Mouse (Mus musculus) brown adipose tissue, adult 24 weeks (tissue): ENCODE results near the gene Tmem87b. TPM values are rescaled to one million over a fixed set of nuclear protein-coding genes. Genes with fewer than 3 reads are reported as not detected.

ENCODE experiments used
- H3K27ac ChIP-seq: fragments of 200-500 bp; replicated peaks from 2 replicates; pipeline ENCODE4 v1.5.1; 2012; ENCODE audit warnings: low read depth, mild to moderate bottlenecking, low read length
- H3K4me1 ChIP-seq: fragments of 200-500 bp; 2 replicates; pipeline ENCODE4 v1.6.1; 2012; ENCODE audit warnings: low read length, mixed read lengths; ENCODE audit not compliant: control insufficient read depth, insufficient read depth, insufficient read length
- H3K4me3 ChIP-seq: fragments of 200-500 bp; 2 replicates; pipeline ENCODE4 v1.5.1; 2012; ENCODE audit warnings: low read depth, mild to moderate bottlenecking, low read length, moderate library complexity; ENCODE audit not compliant: insufficient read depth
- polyA plus RNA-seq: library from polyadenylated mRNA; stranded (reverse); fragments of >200 nt; gene quantifications from 2 replicates; pipeline ENCODE4 v1.2.4, GENCODE M21; 2012; ENCODE audit not compliant: missing spikeins, insufficient read depth, insufficient read length

Tmem87b gene
- polyA plus RNA-seq, 1 experiment = 12.9 TPM

DNA sequence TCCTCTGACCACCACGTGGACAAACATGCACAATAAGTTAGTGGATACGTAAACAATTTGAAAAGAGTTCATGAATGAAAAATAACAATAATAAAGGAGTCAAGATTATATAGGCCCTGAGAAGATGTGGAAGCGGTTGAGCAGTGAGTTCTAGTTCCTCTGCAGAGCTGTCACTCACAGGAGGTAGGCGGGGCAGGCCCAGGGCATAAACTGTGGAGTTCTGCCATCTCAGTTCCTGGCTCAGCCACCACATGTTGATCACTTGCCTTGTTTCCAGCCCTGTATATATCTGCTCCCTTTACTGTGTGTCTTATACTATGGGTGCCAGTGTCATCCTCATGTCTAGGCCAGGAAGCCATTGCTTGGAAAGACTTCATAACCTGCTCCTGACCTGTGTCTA is 14.5 kb upstream of the Tmem87b start:
- no peak overlapping the region for H3K4me3 ChIP-seq
- H3K27ac ChIP-seq = no peak overlapping the region
- H3K4me1 ChIP-seq = no peaks in the 10 kb centered on the region; the same call in 1 of the 2 replicates

DNA sequence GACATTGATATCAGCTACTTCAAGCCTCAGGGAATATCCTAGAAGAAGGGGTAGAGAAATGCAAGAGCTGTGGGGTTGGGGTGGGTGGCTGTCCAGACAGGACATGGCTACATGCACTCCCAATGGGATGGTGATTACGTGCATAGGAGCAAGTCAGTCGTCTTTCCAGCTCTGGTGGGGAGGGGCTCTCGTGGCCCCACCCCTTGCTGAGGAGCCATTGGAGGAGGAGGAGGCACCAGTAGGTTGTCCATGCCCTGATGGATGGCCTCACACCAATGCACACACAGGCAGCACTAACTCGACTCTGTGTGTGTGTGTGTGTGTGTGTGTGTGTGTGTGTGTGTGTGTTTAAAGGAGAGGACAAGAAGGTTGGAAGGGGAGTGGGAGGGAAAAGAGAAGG is 12.6 kb upstream of the Tmem87b start:
- Histone ChIP-seq H3K4me3 (no peak overlapping the region), H3K27ac (no peak overlapping the region; the same call in 1 of the 2 replicates), H3K4me1 (no peaks in the 10 kb centered on the region; the same call in 1 of the 2 replicates)

DNA sequence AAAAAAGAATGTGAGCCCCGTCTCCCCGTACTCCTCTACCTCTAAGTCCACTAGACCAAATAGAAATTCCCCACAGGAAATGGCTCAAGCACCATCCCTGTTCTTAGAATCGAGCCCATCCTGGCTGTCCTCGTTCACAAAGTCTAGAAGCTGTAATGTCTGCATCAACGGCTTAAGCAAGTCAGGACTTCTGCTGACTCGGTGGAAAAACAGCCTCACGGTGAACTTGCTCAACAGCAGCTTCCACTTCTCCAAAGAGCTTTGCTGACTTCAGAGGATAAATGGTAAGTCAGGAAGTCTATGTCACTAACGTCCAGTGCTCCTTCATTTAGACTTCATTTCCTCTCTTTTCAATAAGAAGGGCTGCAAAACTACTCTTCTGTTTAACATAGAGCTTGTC is 11.4 kb upstream of the Tmem87b start:
- Histone ChIP-seq H3K27ac (no peak overlapping the region), H3K4me1 (no peaks in the 10 kb centered on the region; the same call in 1 of the 2 replicates), H3K4me3 (no peak overlapping the region)

DNA sequence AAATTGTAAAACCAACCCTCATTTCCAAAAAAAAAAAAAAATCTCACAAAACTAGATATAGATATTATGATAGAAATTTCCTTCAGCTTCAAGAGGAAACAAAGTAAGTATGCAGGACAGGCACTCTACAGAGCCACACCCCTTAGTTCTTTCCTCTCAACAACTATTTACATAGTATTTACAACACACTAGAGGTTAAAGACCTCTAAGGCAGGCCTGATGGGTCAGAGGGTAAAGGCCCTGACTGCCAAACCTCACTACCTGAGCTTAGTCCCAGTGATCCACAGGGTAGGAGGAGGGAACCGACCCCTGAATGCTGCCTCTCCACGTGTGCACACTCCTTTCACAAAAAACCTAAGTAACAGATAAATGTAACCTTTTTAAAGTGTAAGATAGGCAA is 5.2 kb upstream of the Tmem87b start:
- Histone ChIP-seq H3K27ac (no peak overlapping the region), H3K4me3 (no peak overlapping the region), H3K4me1 (no peaks in the 10 kb centered on the region)

DNA sequence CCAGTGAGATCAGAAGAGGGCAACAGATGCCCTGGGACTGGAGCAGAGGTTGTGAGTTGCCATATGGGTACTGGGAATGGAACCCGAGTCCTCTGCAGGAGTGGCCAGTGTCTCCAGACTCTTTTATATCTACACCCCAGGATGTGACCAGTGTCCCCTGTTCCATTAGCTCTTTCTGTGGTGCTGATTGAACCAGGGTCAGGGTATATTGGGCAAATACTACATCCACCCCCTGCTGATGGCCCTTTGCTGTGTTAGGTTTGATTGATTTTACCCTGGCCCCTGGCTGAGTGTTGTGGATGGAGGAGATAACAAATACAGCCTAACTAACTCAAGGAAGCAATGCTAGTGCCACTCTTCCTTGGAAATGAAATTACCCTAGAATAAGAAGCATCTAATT is 1.6 kb upstream of the Tmem87b start:
- Histone ChIP-seq H3K4me3 (no peak overlapping the region), H3K4me1 (peaks cover 5% of the 10 kb centered on the region)

DNA sequence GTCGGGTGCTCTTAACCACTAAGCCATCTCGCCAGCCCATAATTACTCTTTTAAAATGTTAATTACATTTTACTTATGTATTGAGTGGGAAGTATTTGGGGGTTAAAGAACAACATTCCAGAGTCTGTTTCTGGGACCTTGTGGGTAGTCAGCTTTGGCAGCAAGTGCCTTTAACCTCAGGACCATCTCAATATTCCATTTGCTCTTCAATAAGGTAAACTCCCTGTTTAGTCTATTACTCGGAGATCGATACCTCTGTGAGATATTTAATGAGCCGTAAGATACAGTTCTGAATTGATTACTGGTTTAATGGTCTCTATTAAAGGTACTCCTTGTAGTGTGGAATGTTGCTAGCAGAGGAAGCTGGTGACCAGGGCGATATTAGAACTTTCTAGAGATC is 1.0 kb upstream of the Tmem87b start:
- no peak overlapping the region for H3K4me3 ChIP-seq
- H3K4me1 ChIP-seq = peaks cover 6% of the 10 kb centered on the region
- no peak overlapping the region for H3K27ac ChIP-seq

More for the DNA sequence above, 1.6 kb upstream of the Tmem87b start:
- no peak overlapping the region for H3K27ac ChIP-seq

DNA sequence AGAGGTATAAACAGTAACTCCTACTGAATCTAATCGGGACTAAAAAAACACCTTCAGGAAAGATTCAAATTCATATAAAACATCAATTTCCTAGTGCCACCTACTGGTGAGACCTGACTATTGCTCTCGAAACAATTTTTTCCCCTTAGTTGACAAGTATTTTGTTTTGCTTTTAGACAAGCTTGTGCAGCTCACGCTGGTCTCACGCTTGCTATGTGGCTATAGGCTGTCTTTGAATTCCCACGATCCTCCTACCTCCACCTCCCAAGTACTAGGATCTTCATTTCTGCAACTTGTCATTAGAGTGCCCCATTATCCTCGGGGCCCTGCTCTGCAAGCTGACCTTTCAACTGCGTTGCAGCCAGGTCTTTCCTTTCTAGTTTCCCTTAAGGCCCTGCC is 532 bp upstream of the Tmem87b start:
- peaks cover 6% of the 10 kb centered on the region for H3K4me1 ChIP-seq
- H3K4me3 ChIP-seq = peak overlapping the region; percentile 60
- peak overlapping the region; percentile 61 for H3K27ac ChIP-seq

DNA sequence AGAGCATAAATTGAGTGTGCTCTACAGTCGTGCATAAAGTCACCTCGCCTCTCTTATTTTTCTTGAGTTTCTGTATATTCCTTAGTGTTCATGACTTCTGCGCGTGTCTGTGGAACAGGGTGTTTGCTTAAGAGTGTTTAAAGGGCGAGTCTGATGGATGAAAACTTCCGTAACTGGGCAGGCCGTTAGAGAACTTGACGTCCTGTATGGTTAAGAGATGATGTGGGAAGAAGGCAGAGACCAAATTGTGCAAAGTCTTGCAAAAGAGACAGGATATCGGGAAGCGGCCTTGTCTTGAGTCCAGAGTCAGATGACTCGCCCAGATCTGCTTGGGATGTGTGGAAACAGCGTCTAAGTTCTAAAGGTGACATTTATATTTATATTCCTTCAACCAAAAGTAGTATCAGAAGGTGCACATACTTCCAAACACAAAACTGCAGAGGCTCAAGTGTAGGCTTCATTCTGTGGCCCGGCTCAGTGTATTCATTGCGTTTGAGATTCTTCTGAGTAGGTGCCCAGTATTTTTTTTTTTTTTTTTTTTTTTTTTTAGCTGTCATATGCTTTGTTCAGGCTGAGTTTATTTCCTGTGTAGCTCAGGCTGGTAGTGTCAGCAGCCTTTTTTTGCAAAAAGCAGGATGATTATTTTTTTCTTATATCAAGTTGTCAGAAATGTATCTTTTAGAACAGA is 1.2 kb downstream of the Tmem87b start:
- peak overlapping the region; percentile 89 for H3K27ac ChIP-seq
- peaks cover 6% of the 10 kb centered on the region for H3K4me1 ChIP-seq
- peak overlapping the region; percentile 88 for H3K4me3 ChIP-seq

DNA sequence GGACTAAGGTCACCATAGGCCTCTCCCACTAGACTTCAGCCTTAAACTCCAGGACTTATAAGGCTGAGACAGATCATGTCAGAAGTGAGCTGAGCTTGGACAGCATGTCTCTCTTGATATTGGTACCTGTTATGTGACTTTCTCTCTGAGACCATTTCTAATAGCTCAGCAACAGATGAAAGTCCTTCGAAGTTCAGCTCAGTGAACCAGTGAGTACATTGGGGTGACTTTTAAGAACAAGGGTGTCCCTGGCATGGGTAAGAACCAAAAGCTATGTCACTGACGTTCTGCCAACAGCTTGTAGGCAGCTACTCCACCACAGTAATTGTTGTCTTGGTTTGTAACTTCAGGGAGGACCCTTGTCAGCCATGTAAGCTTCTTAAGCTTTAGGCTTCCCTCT is 2.7 kb downstream of the Tmem87b start:
- H3K4me1 ChIP-seq = peaks cover 6% of the 10 kb centered on the region
- no peak overlapping the region for H3K4me3 ChIP-seq
- H3K27ac ChIP-seq = no peak overlapping the region

DNA sequence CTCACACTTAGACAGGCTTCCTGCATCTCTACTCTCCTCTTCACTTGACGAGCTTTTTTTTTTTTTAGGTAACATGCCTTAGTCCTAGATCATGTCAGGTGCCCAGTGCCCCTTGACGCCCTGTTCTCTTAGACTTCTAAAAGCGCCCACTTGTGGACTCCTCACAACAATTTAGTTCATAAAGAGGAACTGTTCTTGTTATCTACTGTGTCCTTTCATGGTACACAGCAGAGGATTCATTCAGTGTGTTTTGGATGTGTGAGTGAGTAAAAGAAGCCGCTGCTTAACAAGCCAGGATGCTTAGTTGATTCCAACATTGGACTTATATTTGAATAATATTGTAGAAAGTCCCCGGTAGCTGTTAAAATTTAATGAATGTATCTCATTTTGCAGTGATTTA is 6.0 kb downstream of the Tmem87b start:
- Histone ChIP-seq H3K4me1 (peaks cover 6% of the 10 kb centered on the region), H3K4me3 (no peak overlapping the region), H3K27ac (no peak overlapping the region)

DNA sequence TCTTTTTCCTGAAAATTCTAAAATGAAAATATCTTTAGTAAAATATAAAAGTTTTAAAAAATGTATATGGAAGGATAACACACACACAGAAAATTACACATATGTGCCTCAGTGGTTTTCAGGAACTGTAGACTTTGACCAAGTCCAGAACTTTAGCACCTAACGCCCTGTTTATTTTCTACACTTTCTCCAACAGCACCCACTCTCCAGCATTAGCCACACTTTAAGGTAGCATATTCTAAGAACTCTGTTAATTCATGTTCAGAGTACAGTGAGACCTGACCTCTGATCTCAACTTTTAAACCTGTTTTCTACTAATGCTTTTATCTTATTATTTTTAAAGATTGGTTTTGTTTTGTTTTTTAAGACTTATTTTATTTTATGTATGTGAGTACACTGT is 9.9 kb downstream of the Tmem87b start:
- Histone ChIP-seq H3K27ac (no peak overlapping the region), H3K4me1 (no peaks in the 10 kb centered on the region), H3K4me3 (no peak overlapping the region)

DNA sequence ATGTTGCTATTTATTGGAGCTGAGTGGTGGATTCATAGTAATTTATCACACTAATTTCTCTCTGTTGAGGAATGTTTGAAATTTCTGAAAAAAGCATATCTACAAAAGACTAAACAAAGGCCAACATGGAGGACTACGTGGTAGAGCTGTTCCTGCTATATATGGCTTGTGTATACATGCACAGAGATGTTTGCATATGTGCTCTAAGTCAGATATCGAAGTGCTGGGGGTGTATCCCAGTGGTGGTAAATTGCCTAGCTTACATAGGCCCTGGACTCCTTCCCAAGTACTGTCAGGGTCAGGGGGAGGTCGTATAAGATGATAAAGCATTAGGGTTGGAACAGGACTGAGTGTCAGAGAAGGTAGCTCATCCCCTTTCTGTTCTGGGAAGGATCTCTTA is 14.7 kb downstream of the Tmem87b start:
- Histone ChIP-seq H3K4me1 (no peaks in the 10 kb centered on the region), H3K4me3 (no peak overlapping the region), H3K27ac (peak overlapping the region; percentile 36; the same call in 1 of the 2 replicates)

DNA sequence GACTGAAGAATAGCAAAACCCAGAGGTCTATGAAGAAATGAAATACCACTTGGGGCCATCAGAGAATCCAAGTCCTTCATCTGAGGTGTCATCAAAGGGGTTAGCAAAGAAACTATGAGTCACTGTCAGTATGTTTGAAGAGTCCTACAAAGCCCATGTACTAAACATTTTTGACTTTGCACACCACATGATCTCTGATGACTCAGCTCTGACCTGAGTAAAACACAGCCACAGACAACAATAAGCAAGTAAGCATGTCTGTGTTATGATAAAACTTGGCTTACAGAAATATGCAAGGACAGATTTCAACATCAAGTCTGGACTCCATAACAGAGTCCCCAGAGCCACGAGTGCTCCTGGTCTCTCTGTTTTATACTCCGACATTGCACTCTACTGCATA is 15.1 kb downstream of the Tmem87b start:
- Histone ChIP-seq H3K27ac (peak overlapping the region; percentile 36; the same call in 1 of the 2 replicates), H3K4me1 (no peaks in the 10 kb centered on the region), H3K4me3 (no peak overlapping the region)

DNA sequence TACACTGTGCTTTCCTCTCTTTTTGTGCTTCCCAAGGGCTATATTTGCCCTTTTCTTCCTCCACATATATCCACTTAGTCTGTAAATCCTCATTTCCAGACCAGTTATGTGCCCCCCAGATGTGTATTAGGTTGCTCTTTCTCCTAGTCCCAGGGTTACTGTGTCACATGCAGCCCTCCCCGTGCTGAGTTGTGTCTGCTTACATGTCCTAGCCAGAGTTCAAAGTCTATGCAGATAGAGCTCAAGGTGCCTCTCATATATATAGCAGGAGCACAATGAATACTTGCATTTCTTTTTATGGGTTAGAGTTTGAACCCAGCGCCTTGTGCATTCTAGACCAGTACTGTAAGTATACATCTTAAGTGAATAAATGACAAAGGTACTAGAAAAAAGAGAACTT is 15.5 kb downstream of the Tmem87b start:
- 0 out of 2 replicates have a peak overlapping the region, but pooled peaks have one; percentile 36 for H3K27ac ChIP-seq
- no peaks in the 10 kb centered on the region for H3K4me1 ChIP-seq
- no peak overlapping the region for H3K4me3 ChIP-seq

DNA sequence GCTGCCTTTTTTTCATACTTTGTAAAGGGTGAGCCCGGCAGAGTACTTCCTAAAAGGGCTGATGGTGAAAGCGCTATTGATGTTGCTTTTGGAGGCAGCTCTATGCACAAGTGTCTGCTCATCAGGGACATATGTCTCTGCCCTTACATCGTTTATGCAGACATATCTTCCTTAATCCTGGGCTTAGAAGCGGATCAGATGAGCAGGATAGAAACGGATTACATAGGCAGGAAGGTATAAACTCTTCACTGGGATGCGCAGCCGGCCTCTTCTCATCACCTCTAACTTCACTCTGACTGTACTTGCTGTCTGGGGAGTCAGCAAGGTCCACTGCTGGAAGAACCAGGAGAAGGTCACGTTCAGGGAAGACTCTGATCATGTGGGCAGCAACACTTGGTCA is 19.6 kb downstream of the Tmem87b start:
- no peak overlapping the region for H3K4me3 ChIP-seq
- no peaks in the 10 kb centered on the region for H3K4me1 ChIP-seq
- no peak overlapping the region for H3K27ac ChIP-seq

DNA sequence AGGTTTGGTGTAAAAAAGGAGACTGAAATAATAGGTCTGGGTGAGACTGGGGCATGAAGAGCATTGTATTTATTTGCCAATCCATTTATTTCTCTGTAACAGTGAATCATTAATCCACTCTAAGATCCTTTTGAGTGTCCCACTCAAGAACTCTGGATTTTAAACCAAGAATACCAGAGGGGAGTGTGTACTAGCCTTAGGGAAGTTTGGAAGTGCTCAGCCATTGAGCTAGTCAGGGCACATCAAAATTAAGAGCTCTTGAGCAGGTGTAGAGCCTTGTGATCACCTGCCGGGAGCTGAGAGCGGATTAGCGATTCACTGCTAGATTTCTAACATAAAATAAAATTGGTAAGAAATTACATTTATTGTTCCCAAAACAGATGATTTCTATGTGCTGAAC is 20.7 kb downstream of the Tmem87b start:
- Histone ChIP-seq H3K4me3 (no peak overlapping the region), H3K4me1 (no peaks in the 10 kb centered on the region), H3K27ac (no peak overlapping the region)
